Comparison of ENCODE assay signal across 27 mouse cellular contexts in genomic region chr8:92194065-92194464, GRCm38 (mm10).
DNase-seq lines count a peak whose midpoint lies in the region; ATAC-seq and TF ChIP-seq lines count a peak whose summit lies in the region.
"Had no signal": no experiment of that assay in that cellular context is flagged by ENCODE, and none has a peak within 500 bp of the region (broad histone marks: within the 10 kb centered on the region; RNA-seq: fewer than 3 reads in every experiment).

No protein-coding gene starts in this region.

- H3K4me1 ChIP-seq in hindbrain, postnatal 0 days (ENCODE audit: insufficient read depth, low read length): no peaks in the 10 kb centered on the region
- H3K4me1 ChIP-seq in hindbrain, embryonic 11.5 days (replicated peaks; ENCODE audit: control insufficient read depth, insufficient read depth, low read length): no peaks in the 10 kb centered on the region
- no peaks in the 10 kb centered on the region for H3K4me1 ChIP-seq in embryonic facial prominence, embryonic 11.5 days (ENCODE audit: control insufficient read depth, insufficient read depth, low read length)
- no peaks in the 10 kb centered on the region for H3K4me1 ChIP-seq in limb, embryonic 11.5 days (ENCODE audit: control insufficient read depth, insufficient read depth, low read length)
- no peaks in the 10 kb centered on the region for H3K4me1 ChIP-seq in heart, embryonic 10.5 days
- H3K4me1 ChIP-seq: embryonic facial prominence, embryonic 12.5 days; heart, embryonic 15.5 days; hindbrain, embryonic 15.5 days; intestine, embryonic 15.5 days; liver, embryonic 13.5 days; neural tube, embryonic 15.5 days had no signal

- WGBS in hindbrain, postnatal 0 days: 66% methylated on average over 14 of the region's 14 CpGs
- WGBS in hindbrain, embryonic 11.5 days: 72% methylated on average over 14 of the region's 14 CpGs
- 41% methylated on average over 14 of the region's 14 CpGs for WGBS in embryonic facial prominence, embryonic 11.5 days
- 28% methylated on average over 14 of the region's 14 CpGs for WGBS in limb, embryonic 11.5 days
- 76% methylated on average over 14 of the region's 14 CpGs for WGBS in heart, embryonic 10.5 days

- no peak overlapping the region for H3K27ac ChIP-seq in hindbrain, postnatal 0 days
- no peak overlapping the region for H3K27ac ChIP-seq in hindbrain, embryonic 11.5 days (ENCODE audit: low read depth, low read length)
- H3K27ac ChIP-seq in embryonic facial prominence, embryonic 11.5 days (replicated peaks; ENCODE audit: low read depth, low read length): no peak overlapping the region
- H3K27ac ChIP-seq in limb, embryonic 11.5 days (replicated peaks; ENCODE audit: low read depth, low read length): no peak overlapping the region
- H3K27ac ChIP-seq in heart, embryonic 10.5 days: no peak overlapping the region
- H3K27ac ChIP-seq in left cerebral cortex, adult 2 months: no peak overlapping the region
- H3K27ac ChIP-seq: embryonic facial prominence, embryonic 12.5 days; heart, embryonic 15.5 days; hindbrain, embryonic 15.5 days; intestine, embryonic 15.5 days; liver, embryonic 13.5 days; neural tube, embryonic 15.5 days had no signal

- peaks cover 1% of the 10 kb centered on the region; the same call in 1 of the 2 replicates for H3K9me3 ChIP-seq in hindbrain, postnatal 0 days (ENCODE audit: low read length)
- H3K9me3 ChIP-seq in hindbrain, embryonic 11.5 days (ENCODE audit: control insufficient read depth, low read length): no peaks in the 10 kb centered on the region
- no peaks in the 10 kb centered on the region for H3K9me3 ChIP-seq in embryonic facial prominence, embryonic 11.5 days (replicated peaks; ENCODE audit: control insufficient read depth, low read length)
- H3K9me3 ChIP-seq in limb, embryonic 11.5 days (ENCODE audit: control insufficient read depth, low read length): no peaks in the 10 kb centered on the region
- H3K9me3 ChIP-seq in heart, embryonic 10.5 days: no peaks in the 10 kb centered on the region
- H3K9me3 ChIP-seq: embryonic facial prominence, embryonic 12.5 days; heart, embryonic 15.5 days; hindbrain, embryonic 15.5 days; intestine, embryonic 15.5 days; liver, embryonic 13.5 days; neural tube, embryonic 15.5 days had no signal

- peak; percentile 25; the same call in 1 of the 2 replicates for TF ChIP-seq CTCF in hindbrain, postnatal 0 days (IDR thresholded peaks at IDR 0.05; ENCODE audit: low read depth)
- no peak for TF ChIP-seq CTCF in brain, embryonic 14.5 days (IDR thresholded peaks at IDR 0.05; ENCODE audit: borderline replicate concordance, extremely low read depth, insufficient read depth, insufficient read length)
- TF ChIP-seq CTCF in left cerebral cortex, adult 2 months (IDR thresholded peaks at IDR 0.05): no peak; the same call in 1 of the 2 replicates

- H3K4me2 ChIP-seq in hindbrain, postnatal 0 days (ENCODE audit: low read depth, low read length): no peak overlapping the region
- H3K4me2 ChIP-seq in hindbrain, embryonic 11.5 days (replicated peaks; ENCODE audit: low read depth, low read length): no peak overlapping the region
- no peak overlapping the region for H3K4me2 ChIP-seq in embryonic facial prominence, embryonic 11.5 days (ENCODE audit: low read depth, low read length)
- H3K4me2 ChIP-seq in limb, embryonic 11.5 days (ENCODE audit: low read depth, severe bottlenecking): no peak overlapping the region
- H3K4me2 ChIP-seq: embryonic facial prominence, embryonic 12.5 days; heart, embryonic 15.5 days; hindbrain, embryonic 15.5 days; intestine, embryonic 15.5 days; liver, embryonic 13.5 days; lung, embryonic 14.5 days; neural tube, embryonic 15.5 days had no signal

- no peak overlapping the region for H3K9ac ChIP-seq in hindbrain, postnatal 0 days (replicated peaks; ENCODE audit: low read length)
- no peak overlapping the region for H3K9ac ChIP-seq in hindbrain, embryonic 11.5 days (ENCODE audit: low read depth, low read length)
- no peak overlapping the region for H3K9ac ChIP-seq in embryonic facial prominence, embryonic 11.5 days (replicated peaks; ENCODE audit: low read length)
- no peak overlapping the region for H3K9ac ChIP-seq in limb, embryonic 11.5 days (ENCODE audit: low read length)
- H3K9ac ChIP-seq: embryonic facial prominence, embryonic 12.5 days; heart, embryonic 15.5 days; hindbrain, embryonic 15.5 days; intestine, embryonic 15.5 days; liver, embryonic 13.5 days; lung, embryonic 14.5 days; neural tube, embryonic 15.5 days had no signal

- peak; percentile 24 for DNase-seq in hindbrain, postnatal 0 days (ENCODE audit: low spot score)
- DNase-seq in hindbrain, embryonic 11.5 days (ENCODE audit: low spot score): no peak
- DNase-seq in brain, embryonic 14.5 days (ENCODE audit: low read depth): peak; percentile 40
- DNase-seq in embryonic facial prominence, embryonic 11.5 days (ENCODE audit: low spot score): peak; percentile 77
- peak; percentile 56 for DNase-seq in limb, embryonic 11.5 days (ENCODE audit: low spot score)
- no peak for DNase-seq in heart, embryonic 10.5 days (ENCODE audit: low spot score)
- no peak for DNase-seq in left cerebral cortex, adult 2 months (ENCODE audit: extremely low spot score in 1 of 2, low spot score in 2 of 2)
- DNase-seq: B cell, adult 2 months; cerebellum, adult 18-20 months; cerebellum, postnatal 25 days; gastrocnemius, postnatal 36 days; heart, postnatal 36 days; kidney, adult 8-10 months; kidney, postnatal 10 days; liver, embryonic 13.5 days; lung, embryonic 14.5 days; right cerebral cortex, adult 18-20 months; right cerebral cortex, postnatal 4 days; thymus, adult 18-20 months had no signal

- no peak overlapping the region for H3K4me3 ChIP-seq in hindbrain, postnatal 0 days (ENCODE audit: low read length)
- no peak overlapping the region for H3K4me3 ChIP-seq in hindbrain, embryonic 11.5 days (ENCODE audit: low read depth, low read length)
- H3K4me3 ChIP-seq in embryonic facial prominence, embryonic 11.5 days (ENCODE audit: low read depth, low read length): no peak overlapping the region
- H3K4me3 ChIP-seq in limb, embryonic 11.5 days (ENCODE audit: low read depth, low read length): no peak overlapping the region
- H3K4me3 ChIP-seq in heart, embryonic 10.5 days: no peak overlapping the region
- no peak overlapping the region for H3K4me3 ChIP-seq in left cerebral cortex, adult 2 months
- H3K4me3 ChIP-seq: embryonic facial prominence, embryonic 12.5 days; heart, embryonic 15.5 days; hindbrain, embryonic 15.5 days; intestine, embryonic 15.5 days; liver, embryonic 13.5 days; neural tube, embryonic 15.5 days had no signal

- no peak for ATAC-seq in hindbrain, postnatal 0 days
- no peak for ATAC-seq in hindbrain, embryonic 11.5 days (ENCODE audit: low FRiP score)
- peak; percentile 18; the same call in 1 of the 2 replicates for ATAC-seq in embryonic facial prominence, embryonic 11.5 days (replicated peaks; ENCODE audit: insufficient number of reproducible peaks, low FRiP score, low TSS enrichment, low read depth)
- no peak for ATAC-seq in limb, embryonic 11.5 days (ENCODE audit: insufficient number of reproducible peaks, low FRiP score, low TSS enrichment, low read depth)
- ATAC-seq: intestine, embryonic 15.5 days; Patski had no signal

- no peaks in the 10 kb centered on the region for H3K27me3 ChIP-seq in hindbrain, postnatal 0 days (ENCODE audit: insufficient read depth, low read length)
- H3K27me3 ChIP-seq in hindbrain, embryonic 11.5 days (ENCODE audit: control insufficient read depth, insufficient read depth, low read length): no peaks in the 10 kb centered on the region
- no peaks in the 10 kb centered on the region for H3K27me3 ChIP-seq in embryonic facial prominence, embryonic 11.5 days (ENCODE audit: control insufficient read depth, insufficient read depth, low read length)
- H3K27me3 ChIP-seq in limb, embryonic 11.5 days (ENCODE audit: control insufficient read depth, insufficient read depth, low read length): no peaks in the 10 kb centered on the region
- H3K27me3 ChIP-seq in heart, embryonic 10.5 days (ENCODE audit: insufficient read depth, poor library complexity, severe bottlenecking): 0 out of 2 replicates have a peak, but pooled peaks cover 10% of the 10 kb centered on the region
- H3K27me3 ChIP-seq: CH12.LX; embryonic facial prominence, embryonic 12.5 days; heart, embryonic 15.5 days; hindbrain, embryonic 15.5 days; intestine, embryonic 15.5 days; liver, embryonic 13.5 days; neural tube, embryonic 15.5 days had no signal

- H3K36me3 ChIP-seq in hindbrain, postnatal 0 days (ENCODE audit: insufficient read depth, low read length): no peaks in the 10 kb centered on the region
- no peaks in the 10 kb centered on the region for H3K36me3 ChIP-seq in hindbrain, embryonic 11.5 days (ENCODE audit: control insufficient read depth, insufficient read depth, low read length)
- no peaks in the 10 kb centered on the region for H3K36me3 ChIP-seq in embryonic facial prominence, embryonic 11.5 days (replicated peaks; ENCODE audit: control insufficient read depth, insufficient read depth, low read depth, low read length)
- no peaks in the 10 kb centered on the region for H3K36me3 ChIP-seq in limb, embryonic 11.5 days (ENCODE audit: control insufficient read depth, insufficient read depth, low read length)
- H3K36me3 ChIP-seq in heart, embryonic 10.5 days: no peaks in the 10 kb centered on the region
- H3K36me3 ChIP-seq: embryonic facial prominence, embryonic 12.5 days; G1E; heart, embryonic 15.5 days; hindbrain, embryonic 15.5 days; intestine, embryonic 15.5 days; liver, embryonic 13.5 days; neural tube, embryonic 15.5 days had no signal

- intact Hi-C loops in left cerebral cortex, adult 2 months (cut with DNase I): no loop called here

- no peak for TF ChIP-seq POLR2A in brain, embryonic 14.5 days (IDR thresholded peaks at IDR 0.05; ENCODE audit: borderline replicate concordance, extremely low read depth, insufficient read depth, insufficient read length, poor library complexity, severe bottlenecking)

Comparison
In these comparisons a context has a peak if more than half of its experiments do, and no peak if none do; other contexts are left out.
1. DNase-seq: peak in hindbrain, postnatal 0 days (single experiment), brain, embryonic 14.5 days (single experiment), embryonic facial prominence, embryonic 11.5 days (single experiment) and limb, embryonic 11.5 days (single experiment); none in hindbrain, embryonic 11.5 days (single experiment), heart, embryonic 10.5 days (single experiment) and left cerebral cortex, adult 2 months (0 of 2).